Mouse (Mus musculus) yolk sac, embryonic 10.5 days (tissue): ENCODE measurements around the gene Gm15319.
"Not testable (repeated sequence)": the region's sequence is repeated elsewhere in the genome, so short reads cannot be mapped to it uniquely, and the experiment has no call there.

Experiments
- DNase-seq: peaks from one replicate; pipeline ENCODE4 v3.0.0-alpha.2; 2017; ENCODE audit warnings: low spot score

Gene Gm15319

GRCm38 (mm10) chr8:20297939-20298505 is 65.0 kb downstream of the Gm15319 start:
- DNase-seq, result peak; percentile 0

GRCm38 (mm10) chr8:20296803-20297702 is 66.0 kb downstream of the Gm15319 start:
- DNase-seq, result peak; percentile 81

DNA sequence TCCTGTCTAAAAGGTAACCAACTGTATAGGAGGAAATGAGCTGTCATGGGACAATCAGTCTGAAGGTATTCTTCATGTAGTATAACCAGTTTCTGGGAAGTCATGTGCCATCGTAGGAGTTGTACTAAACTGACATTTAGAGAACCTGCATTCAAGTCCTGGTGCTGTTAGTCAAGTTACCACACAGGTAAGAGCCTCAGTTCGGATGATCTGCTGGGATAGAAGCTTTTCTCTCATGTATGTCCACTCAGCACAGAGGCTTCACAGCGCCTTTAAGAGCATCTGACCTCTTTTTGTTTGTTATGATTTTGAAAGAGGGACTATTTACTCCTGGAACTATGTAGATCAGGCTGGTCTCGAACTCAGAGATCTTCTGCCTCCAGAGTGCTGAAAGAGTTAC is 67.1 kb downstream of the Gm15319 start:
- DNase-seq, result not testable (repeated sequence)

GRCm38 (mm10) chr8:20294826-20295225 is 68.2 kb downstream of the Gm15319 start:
- DNase-seq, result not testable (repeated sequence)

GRCm38 (mm10) chr8:20293966-20294365 is 69.0 kb downstream of the Gm15319 start:
- DNase-seq, result not testable (repeated sequence)

DNA sequence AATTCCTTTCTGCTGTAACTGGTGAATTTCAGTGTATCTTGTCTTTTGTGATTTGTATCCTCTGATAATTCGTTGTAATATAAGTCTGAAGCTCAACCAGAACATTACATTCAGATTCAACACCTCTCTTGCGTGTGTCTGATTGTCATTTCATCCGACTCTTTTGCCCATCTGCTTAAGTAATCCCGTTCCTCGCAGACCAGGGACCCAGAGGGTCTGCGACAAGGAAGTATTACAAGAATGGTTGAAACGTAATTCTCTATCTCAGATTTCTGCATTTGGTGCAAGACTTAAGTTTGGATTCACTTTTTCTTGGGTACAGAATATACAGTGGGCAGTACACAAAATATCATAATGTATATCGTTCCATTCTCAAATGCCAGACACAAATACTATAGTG is 73.0 kb downstream of the Gm15319 start:
- DNase-seq, result not testable (repeated sequence)

DNA sequence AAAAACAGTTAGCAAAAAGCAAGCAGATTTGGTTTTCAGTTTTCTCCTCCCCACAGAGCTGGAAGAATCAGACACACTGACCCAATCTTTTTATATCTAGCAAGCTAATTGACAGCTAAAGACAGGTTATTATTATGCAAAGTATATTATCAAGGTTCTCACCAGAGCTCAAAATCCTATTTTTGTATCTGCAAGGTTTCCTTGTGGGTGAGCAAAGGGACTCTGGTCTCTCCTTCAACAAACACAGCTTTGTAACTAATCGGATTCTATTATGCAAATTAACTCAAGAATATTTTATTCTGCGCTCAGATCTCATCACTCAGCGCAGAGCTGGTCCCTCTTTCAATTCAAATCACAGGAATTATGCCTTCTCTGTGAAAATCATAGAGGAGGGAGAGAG is 74.1 kb downstream of the Gm15319 start:
- DNase-seq, result not testable (repeated sequence)

DNA sequence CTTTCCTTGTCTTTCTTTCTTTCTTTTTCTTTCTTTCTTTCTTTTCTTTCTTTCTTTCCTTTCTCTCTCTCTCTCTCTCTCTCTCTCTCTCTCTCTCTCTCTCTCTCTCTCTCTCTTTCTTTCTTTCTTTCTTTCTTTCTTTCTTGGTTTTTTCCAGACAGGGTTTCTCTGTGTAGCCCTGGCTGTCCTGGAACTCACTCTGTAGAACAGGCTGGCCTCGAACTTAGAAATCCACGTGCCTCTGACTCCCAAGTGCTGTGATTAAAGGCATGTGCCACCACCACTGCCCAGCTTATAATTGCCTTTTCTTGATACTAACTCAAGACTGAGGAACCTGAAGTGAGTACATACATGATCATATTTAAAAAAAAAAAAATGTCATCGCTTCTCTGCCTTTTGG is 75.3 kb downstream of the Gm15319 start:
- not testable (repeated sequence) for DNase-seq
